Mouse (Mus musculus) lung, postnatal 0 days (tissue): ENCODE measurements around the gene Gpr55. TPM values are rescaled to one million over a fixed set of nuclear protein-coding genes. Genes with fewer than 3 reads are reported as not detected.

ENCODE experiments used
- ATAC-seq: fragments of 200-750 bp; cut with Nextera tagmentation; 2 replicates; pipeline ENCODE4 v1.8.0; 2017; ENCODE audit warnings: moderate library complexity
- DNase-seq: peaks from one replicate; pipeline ENCODE4 v3.0.0-alpha.2; 2016; ENCODE audit warnings: low spot score
- H3K27ac ChIP-seq: fragments of 300-500 bp; sonication (generic); 2 replicates; pipeline ENCODE4 v1.5.1; 2014; ENCODE audit warnings: antibody characterized with exemption, mild to moderate bottlenecking, low read length, mixed read lengths
- H3K27me3 ChIP-seq: fragments of 300-500 bp; sonication (generic); replicated peaks from 2 replicates; pipeline ENCODE4 v1.6.1; 2014; ENCODE audit warnings: low read length, mixed read lengths; ENCODE audit not compliant: insufficient read depth
- H3K36me3 ChIP-seq: fragments of 300-500 bp; sonication (generic); 2 replicates; pipeline ENCODE4 v1.6.1; 2014; ENCODE audit warnings: low read length, mixed read lengths; ENCODE audit not compliant: insufficient read depth
- H3K4me1 ChIP-seq: fragments of 300-500 bp; sonication (generic); 2 replicates; pipeline ENCODE4 v1.6.1; 2014; ENCODE audit warnings: antibody characterized with exemption, low read depth, low read length, mixed read lengths; ENCODE audit not compliant: insufficient read depth
- H3K4me2 ChIP-seq: fragments of 300-500 bp; sonication (generic); replicated peaks from 2 replicates; pipeline ENCODE4 v1.6.1; 2014; ENCODE audit warnings: low read depth, mild to moderate bottlenecking, low read length, moderate library complexity, mixed read lengths
- H3K4me3 ChIP-seq: fragments of 300-500 bp; sonication (generic); 2 replicates; pipeline ENCODE4 v1.5.1; 2014; ENCODE audit warnings: low read depth, low read length
- H3K9ac ChIP-seq: fragments of 300-500 bp; sonication (generic); replicated peaks from 2 replicates; pipeline ENCODE4 v1.6.1; 2014; ENCODE audit warnings: low read depth, mild to moderate bottlenecking
- H3K9me3 ChIP-seq: fragments of 300-500 bp; sonication (generic); 2 replicates; pipeline ENCODE4 v1.6.1; 2016; ENCODE audit warnings: low read length, mixed read lengths
- CTCF ChIP-seq: IDR thresholded peaks from 2 replicates; pipeline ENCODE4 v1.5.1; 2016; ENCODE audit warnings: antibody characterized with exemption, mild to moderate bottlenecking
- EP300 ChIP-seq: IDR thresholded peaks from 2 replicates; pipeline ENCODE4 v1.6.1; 2016; ENCODE audit warnings: antibody characterized with exemption, mild to moderate bottlenecking, control low read depth
- WGBS: fragments of 180-500 bp; shearing (Covaris S2); extraction: QIAGEN DNeasy Blood & Tissue Kit; methylation state at CpG from one replicate; pipeline ENCODE4 v1.1.7; 2014; 5-methylcytosine and 5-hydroxymethylcytosine counted together
- polyA plus RNA-seq: library from polyadenylated mRNA; unstranded; fragments of >200 nt; fragmentation: Nextera tagmentation; extraction: Ambion mirVana; gene quantifications from 2 replicates; pipeline ENCODE4 v1.2.1, GENCODE M21; 2015

Gene Gpr55
- polyA plus RNA-seq, 1 experiment from 2014 or later: 0.14 TPM

GRCm38 (mm10) chr1:85900521-85901333, 60.1 kb downstream of the Gpr55 start:
- Histone ChIP-seq H3K36me3 (peaks cover 24% of the 10 kb centered on the region), H3K9me3 (no peaks in the 10 kb centered on the region), H3K4me3 (no peak overlapping the region), H3K4me1 (peaks cover 40% of the 10 kb centered on the region), H3K9ac (no peak overlapping the region), H3K27me3 (no peaks in the 10 kb centered on the region), H3K4me2 (no peak overlapping the region), H3K27ac (no peak overlapping the region)
- 52% methylated on average over 7 of the region's 7 CpGs for WGBS
- no peak for ATAC-seq
- no peak for DNase-seq
- TF ChIP-seq EP300 (no peak), CTCF (no peak)

GRCm38 (mm10) chr1:85899388-85899761, 61.4 kb downstream of the Gpr55 start:
- peaks cover 40% of the 10 kb centered on the region for H3K4me1 ChIP-seq
- H3K36me3 ChIP-seq: peaks cover 13% of the 10 kb centered on the region; the same call in 1 of the 2 replicates
- H3K27me3 ChIP-seq: no peaks in the 10 kb centered on the region
- no peak overlapping the region for H3K27ac ChIP-seq
- TF ChIP-seq EP300 (no peak), CTCF (peak; percentile 42)
- no peaks in the 10 kb centered on the region for H3K9me3 ChIP-seq
- no peak overlapping the region for H3K4me3 ChIP-seq
- H3K4me2 ChIP-seq: no peak overlapping the region
- ATAC-seq (no peak), DNase-seq (no peak)
- no peak overlapping the region for H3K9ac ChIP-seq

- H3K4me3 ChIP-seq: no peak overlapping the region
- DNase-seq: no peak
- H3K4me1 ChIP-seq: peaks cover 40% of the 10 kb centered on the region
- H3K36me3 ChIP-seq: 0 out of 2 replicates have a peak, but pooled peaks cover 8% of the 10 kb centered on the region
- TF ChIP-seq CTCF: no peak
- TF ChIP-seq EP300: no peak
- H3K27ac ChIP-seq: no peak overlapping the region
- H3K9me3 ChIP-seq: no peaks in the 10 kb centered on the region
- no peak overlapping the region for H3K9ac ChIP-seq
- H3K27me3 ChIP-seq: no peaks in the 10 kb centered on the region
- WGBS: 51% methylated on average over 12 of the region's 12 CpGs
- H3K4me2 ChIP-seq: no peak overlapping the region
- no peak for ATAC-seq
These were observed 61.9 kb downstream of the Gpr55 start for GRCm38 (mm10) chr1:85898761-85899387.

DNA sequence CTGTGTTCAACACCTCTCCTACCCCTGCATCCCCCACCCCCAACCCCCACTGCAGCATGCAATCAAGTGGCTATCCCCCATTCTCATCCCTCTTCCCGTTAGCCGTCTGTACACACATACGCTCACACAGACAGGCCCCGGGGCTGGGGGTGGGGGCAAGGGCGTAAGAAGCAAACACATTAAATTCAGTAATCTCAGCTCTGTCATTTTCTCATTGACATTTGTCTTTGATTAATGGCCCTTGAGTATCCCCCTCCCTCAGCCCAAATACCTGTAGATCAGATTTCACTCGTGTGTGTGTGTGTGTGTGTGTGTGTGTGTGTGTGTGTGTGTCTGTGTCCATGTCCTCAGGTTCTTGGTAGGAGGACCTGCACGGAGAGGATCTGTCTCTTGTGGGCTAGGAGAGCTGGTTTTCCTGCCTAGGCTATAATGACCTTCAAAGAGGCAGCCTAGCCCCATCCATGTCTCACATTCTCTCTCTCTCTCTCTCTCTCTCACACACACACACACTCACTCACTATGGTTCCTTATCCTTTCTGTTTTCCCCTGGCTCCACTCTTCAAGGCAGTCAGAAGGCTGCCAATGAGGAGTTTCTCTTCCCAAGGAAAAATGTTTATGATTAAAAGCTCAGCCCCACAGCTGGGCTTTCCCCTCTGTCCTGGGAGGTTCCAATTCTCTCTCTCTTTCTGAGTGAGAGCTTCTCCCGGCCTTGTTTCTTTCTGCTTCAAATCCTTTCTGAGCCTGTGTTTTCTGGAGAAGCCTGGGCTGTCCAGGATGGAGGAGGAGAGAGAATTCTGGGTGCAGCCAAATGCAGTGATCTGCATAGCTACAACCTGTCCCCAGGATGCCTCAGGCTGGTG, 62.7 kb downstream of the Gpr55 start:
- TF ChIP-seq CTCF: no peak
- TF ChIP-seq EP300: no peak
- H3K9me3 ChIP-seq: no peaks in the 10 kb centered on the region
- no peak overlapping the region for H3K9ac ChIP-seq
- DNase-seq: peak; percentile 40
- WGBS: 31% methylated on average over 8 of the region's 8 CpGs
- H3K4me1 ChIP-seq: peaks cover 40% of the 10 kb centered on the region
- H3K36me3 ChIP-seq: 0 out of 2 replicates have a peak, but pooled peaks cover 1% of the 10 kb centered on the region
- no peak overlapping the region for H3K4me2 ChIP-seq
- H3K4me3 ChIP-seq: no peak overlapping the region
- H3K27me3 ChIP-seq: no peaks in the 10 kb centered on the region
- no peak overlapping the region for H3K27ac ChIP-seq
- no peak for ATAC-seq

GRCm38 (mm10) chr1:85896781-85897700, 63.8 kb downstream of the Gpr55 start:
- H3K9ac ChIP-seq: no peak overlapping the region
- WGBS: 25% methylated on average over 12 of the region's 12 CpGs
- H3K27ac ChIP-seq: peak overlapping the region; percentile 33; the same call in 1 of the 2 replicates

More at GRCm38 (mm10) chr1:85896781-85897700, 63.8 kb downstream of the Gpr55 start:
- peaks cover 38% of the 10 kb centered on the region for H3K4me1 ChIP-seq
- no peaks in the 10 kb centered on the region for H3K9me3 ChIP-seq
- H3K36me3 ChIP-seq: no peaks in the 10 kb centered on the region
- ATAC-seq: no peak
- TF ChIP-seq CTCF: 0 out of 2 replicates have a peak, but pooled peaks have one; percentile 3
- TF ChIP-seq EP300: no peak
- no peaks in the 10 kb centered on the region for H3K27me3 ChIP-seq
- peak overlapping the region; percentile 14; the same call in 1 of the 2 replicates for H3K4me2 ChIP-seq
- H3K4me3 ChIP-seq: no peak overlapping the region
- peak; percentile 61 for DNase-seq
